Mouse (Mus musculus) testis, postnatal 10 days (tissue): ENCODE data around the gene Gtf3c1.
"Not testable (repeated sequence)": the region's sequence is repeated elsewhere in the genome, so short reads cannot be mapped to it uniquely, and the experiment has no call there.

ENCODE experiments used
- DNase-seq: peaks from one replicate; pipeline ENCODE4 v3.0.0; 2021; ENCODE audit warnings: low spot score

Gene Gtf3c1

GRCm38 (mm10) chr7:125707593-125708022, at the start of gene Gtf3c1, which contains the start of gene D430042O09Rik:
TSS of gene Gtf3c1 (minus strand) at chr7:125707780.
TSS of gene D430042O09Rik (plus strand) at chr7:125707888.
- DNase-seq: peak; percentile 100

DNA sequence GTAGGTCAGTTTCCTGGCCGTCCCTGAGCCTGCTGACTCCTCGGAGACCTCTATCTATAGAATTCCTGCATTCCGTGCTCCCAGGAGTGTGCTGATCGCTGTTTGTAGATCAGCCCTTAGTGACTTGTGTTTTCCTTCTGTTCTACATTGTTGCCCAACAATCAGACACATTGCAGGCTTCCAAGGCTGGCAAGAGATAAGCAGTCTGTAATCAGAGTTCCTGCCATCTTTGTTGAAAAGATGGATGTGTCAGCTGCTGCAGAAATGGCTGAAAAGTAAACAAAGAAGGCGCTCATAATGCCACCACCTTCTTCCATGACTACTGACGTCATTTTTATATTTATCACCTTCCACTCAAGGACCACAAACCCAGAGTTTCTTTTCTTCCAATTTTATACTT, 49.2 kb upstream of the Gtf3c1 start:
- DNase-seq: no peak

DNA sequence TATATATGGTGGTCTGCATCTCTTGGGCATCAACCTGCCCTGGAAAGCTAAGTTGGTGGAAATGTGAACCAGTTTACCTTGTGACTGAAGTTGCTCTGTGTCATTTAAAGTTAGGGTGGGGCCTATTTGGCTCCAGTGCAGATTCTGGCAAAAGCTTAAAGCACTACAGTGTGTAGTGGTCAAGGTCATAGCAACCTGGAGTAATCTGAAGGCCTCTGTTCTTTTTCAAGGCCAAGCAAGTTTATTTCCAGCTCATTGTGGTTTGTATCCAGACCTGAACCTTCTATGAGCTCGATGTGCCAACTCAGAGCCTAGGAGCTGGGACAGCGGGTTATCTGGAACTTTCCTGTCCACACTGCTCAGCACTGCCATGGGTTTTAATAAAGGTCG, 45.7 kb upstream of the Gtf3c1 start:
- DNase-seq: no peak

DNA sequence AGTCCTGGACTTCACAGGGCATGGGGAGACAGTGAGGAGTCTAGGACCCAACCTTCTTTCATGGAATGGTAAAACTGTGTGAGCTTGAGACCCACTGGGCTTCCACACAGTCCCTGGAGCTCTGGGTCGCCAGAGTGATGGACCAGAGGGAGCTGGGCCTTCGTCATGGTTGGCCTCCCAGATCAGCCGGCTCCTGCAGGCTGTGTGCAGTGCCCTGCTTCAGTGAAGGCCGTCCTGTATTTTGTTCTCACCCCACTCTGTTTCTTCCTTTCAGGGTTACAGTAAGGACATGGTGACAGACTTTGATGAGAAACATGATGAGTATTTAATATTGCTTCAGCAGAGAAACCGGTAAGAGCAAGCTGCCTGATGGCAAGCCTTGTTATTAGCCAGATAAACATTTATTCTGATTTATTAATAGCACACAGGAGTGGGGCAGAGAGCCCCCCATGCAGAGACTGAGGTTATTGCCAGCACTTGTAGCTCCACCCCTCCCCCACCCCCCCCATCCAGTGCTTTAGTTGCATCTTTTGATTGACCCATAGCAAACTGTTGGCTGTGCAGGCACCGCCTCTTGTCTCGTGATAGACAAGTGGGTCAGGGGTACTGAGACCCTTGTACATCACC, 45.2 kb upstream of the Gtf3c1 start:
- DNase-seq: no peak

DNA sequence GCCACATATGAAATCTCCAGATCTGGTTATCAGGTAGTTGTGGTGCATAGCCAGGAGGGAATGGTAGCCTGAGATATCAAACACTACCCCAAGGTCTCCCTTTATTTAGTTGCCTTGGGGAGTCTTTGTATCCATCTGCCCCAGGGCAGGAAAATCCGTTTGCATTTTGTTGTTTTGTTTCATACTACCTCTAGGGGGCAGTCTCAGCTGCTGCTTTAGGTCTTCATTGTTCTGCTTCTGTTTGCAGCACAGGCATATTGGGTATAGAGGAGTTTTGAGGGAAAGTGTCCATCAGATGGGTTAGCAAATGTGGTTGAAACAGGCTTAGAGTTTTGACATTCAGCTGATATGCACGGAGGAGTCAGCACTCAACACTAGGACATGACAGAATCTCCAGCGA, 40.6 kb upstream of the Gtf3c1 start:
- DNase-seq: no peak

DNA sequence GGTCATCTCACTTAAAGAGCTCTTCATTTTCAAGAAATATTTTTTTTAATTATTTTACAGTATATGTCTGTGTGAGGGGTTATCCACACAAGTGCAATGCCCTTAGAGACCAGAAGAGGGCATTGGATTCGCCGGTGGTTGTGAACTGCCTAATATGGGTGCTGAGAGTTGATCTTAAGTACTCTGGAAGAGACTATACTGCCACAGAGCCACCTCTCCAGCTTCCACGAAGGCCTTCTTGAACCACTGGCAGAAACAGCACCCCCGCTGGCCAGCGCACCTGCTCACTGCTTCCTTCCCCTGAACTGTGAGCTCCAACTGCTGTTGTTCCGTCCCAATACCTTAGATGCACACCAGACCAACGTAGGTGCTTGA, 39.7 kb upstream of the Gtf3c1 start:
- DNase-seq: no peak

DNA sequence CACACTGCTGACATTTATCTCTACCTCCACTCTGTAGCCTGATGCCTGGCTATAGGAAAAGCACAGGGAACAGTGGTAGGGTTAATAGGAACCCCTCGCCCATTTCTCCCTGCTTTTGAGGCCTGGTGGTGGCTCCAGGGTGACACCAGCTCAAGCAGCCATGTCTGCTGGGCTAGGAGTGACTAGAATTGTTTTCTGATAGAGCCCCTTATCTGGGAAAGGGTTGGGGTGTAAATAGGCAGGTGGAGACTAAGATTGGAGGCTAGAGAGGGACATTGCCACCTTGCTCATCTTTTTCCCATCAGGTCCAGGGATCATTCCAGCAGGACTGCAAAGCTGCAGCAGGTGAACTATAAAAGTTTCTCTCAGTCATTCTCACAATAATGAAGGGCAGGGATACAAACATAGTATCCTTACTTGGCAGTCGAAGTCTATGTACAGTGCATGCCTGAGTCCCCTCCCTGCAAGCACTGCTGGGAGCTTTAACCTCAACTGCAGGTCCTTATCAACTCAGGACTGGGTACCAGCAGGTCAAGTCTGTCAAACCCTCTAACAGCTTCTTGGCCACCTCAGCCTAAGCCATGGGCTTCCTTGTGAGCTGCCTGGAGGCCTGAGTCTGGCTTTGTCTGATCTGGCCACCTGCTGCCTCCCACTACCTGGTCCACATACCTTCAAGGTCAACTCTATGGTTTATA, 39.2 kb upstream of the Gtf3c1 start:
- no peak for DNase-seq

DNA sequence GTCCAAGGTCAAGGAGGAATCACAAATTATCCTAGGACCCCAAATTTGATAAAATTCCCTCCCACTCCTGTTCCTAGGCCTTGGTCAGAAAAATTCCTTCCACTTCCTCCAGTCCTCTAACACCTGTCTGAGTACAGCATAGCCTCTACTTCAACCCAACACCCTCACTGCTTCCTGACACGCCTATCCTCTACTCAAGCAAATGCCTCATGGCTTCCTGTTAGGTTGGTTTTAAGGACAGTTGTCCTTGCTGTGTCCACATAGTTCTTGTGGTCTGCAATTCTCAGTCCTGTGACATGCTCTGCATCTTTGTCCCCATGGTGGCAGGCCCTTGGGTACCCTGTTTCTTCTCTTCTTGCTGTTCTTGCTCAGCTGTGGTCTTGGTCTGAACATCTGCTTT, 37.2 kb upstream of the Gtf3c1 start:
- DNase-seq: no peak

GRCm38 (mm10) chr7:125741271-125741703, 33.7 kb upstream of the Gtf3c1 start:
- no peak for DNase-seq

GRCm38 (mm10) chr7:125740521-125740920, 32.9 kb upstream of the Gtf3c1 start:
- no peak for DNase-seq

DNA sequence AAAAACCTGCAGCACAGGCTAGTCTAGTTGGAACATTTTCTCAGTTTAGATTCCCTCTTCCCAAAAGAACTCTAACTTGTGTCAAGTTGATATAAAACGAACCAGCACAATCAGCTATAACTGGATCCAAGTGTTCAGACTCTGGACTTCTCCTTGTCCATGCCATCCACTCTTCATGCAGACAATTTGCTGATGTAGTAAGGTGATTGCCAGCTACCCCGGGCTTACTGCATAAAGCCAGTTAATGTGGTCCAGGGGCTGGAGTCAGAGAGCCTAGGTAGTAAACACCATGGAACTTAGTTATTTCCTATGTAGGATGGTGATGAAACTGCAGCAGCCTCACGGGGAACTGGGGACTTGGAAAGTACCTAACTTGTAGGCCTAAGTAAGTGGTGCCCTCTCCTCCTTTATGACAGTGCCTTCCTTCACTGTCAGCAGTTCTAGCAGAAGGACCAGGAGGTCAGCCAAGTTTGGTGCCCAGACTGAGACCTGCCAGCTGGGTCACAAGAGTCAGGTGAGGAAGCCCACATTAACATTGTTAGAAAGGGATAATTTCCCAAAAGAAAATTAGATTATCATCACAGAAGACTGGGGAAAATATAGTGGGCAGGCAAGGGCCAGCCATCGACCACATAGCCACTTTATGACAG, 28.9 kb upstream of the Gtf3c1 start:
- no peak for DNase-seq

DNA sequence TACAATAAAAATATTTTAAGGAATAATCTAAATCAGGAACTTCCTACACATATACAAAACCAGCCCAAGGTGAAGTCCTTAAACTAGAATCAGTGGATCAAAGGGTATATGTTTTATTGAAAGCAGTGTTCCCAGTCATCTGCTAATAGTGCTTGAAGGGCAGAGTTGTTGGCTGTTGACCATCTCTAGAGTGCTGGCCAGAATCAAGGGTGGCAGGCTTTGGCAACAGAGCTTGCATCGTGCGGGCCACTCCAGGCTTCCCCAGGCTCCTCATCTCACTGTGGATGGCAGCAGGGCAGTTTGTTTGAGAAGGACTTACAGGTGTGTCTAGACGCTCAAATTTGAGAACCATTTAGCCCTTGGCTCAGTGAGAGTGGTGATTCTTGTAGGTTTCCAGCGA, 26.2 kb upstream of the Gtf3c1 start:
- no peak for DNase-seq

DNA sequence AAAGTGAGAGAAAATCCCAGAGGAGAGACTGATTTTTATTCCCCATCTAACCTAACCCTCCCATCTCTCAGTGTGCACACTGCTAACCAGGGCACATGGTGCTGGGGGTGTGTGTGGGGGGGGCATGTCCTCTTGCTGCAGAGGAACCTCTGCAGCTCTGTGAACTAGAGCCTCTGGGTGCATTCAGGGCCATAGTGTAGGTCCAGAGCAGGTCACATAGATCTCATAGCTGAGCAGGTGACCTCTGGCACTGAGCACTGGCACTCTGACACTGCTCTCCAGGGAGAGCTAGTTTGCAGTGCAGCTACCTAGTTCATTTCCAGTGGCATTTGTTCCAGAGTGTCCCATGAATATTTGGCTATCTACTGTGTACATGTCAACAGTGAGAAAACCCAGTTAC, 24.1 kb upstream of the Gtf3c1 start:
- DNase-seq: no peak

DNA sequence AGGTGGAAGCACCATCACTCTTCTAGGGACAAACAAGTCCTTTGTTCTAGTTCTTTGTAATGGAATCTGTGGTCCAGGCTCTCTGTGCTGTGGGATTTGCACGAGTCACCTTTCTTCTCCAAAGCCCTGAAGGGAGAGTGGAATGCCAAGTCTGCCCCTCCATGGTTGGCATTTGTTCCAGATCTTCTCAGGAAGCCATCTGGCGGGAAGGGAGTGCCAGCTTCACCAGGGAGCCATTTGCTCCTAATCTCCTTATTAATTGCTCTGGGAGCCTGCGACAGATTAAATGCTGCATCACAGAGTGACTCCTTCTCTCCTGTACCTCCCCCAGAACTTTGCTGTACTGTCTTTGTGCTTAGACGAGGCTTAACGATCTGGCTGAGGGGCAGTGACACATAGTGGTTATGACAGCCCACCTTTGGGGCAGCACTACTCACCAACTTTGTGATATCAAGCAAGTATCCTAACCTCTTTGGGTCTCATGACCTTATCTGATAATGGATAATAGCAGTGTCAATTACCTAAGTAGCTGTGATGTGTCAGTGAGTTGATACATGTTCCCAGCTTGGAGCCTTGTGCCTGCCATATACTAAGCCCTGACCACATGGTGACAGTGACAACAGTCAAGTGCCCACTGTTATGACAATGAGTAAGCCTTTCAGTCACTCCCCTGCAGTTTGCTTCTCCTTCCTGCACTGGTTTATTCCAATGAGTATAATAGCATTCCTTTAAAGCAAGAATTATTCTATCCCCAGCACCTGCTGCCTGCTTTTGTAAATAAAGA, 15.8 kb upstream of the Gtf3c1 start:
- DNase-seq: no peak

- no peak for DNase-seq
Measured at GRCm38 (mm10) chr7:125722127-125722526, 14.5 kb upstream of the Gtf3c1 start.

- DNase-seq: no peak
Measured at GRCm38 (mm10) chr7:125721033-125721432, 13.5 kb upstream of the Gtf3c1 start.

GRCm38 (mm10) chr7:125720370-125720769, 12.8 kb upstream of the Gtf3c1 start:
- no peak for DNase-seq

- DNase-seq: no peak
Measured at GRCm38 (mm10) chr7:125717612-125718011, 10.0 kb upstream of the Gtf3c1 start.

DNA sequence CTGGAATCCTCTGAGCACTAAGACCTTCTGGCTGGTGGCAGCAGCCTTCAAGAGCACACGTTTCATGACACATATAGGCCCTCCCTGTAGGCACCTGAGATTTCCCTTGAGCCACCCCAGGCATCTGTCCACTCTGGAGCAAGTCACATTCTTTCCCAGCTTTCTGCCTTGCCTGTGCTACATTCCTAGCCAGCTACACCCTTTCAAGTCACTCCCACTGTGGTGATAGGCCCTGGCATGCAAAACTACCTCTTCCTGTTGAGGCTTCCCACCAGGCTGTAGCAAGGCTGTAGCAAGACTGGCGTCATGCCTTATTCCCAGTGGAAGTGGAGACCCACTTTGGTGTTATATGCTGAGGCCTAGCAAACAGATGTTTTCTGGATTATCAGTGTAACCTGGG, 9.1 kb upstream of the Gtf3c1 start:
- DNase-seq: no peak

GRCm38 (mm10) chr7:125714803-125715202, 7.2 kb upstream of the Gtf3c1 start:
- DNase-seq: no peak

DNA sequence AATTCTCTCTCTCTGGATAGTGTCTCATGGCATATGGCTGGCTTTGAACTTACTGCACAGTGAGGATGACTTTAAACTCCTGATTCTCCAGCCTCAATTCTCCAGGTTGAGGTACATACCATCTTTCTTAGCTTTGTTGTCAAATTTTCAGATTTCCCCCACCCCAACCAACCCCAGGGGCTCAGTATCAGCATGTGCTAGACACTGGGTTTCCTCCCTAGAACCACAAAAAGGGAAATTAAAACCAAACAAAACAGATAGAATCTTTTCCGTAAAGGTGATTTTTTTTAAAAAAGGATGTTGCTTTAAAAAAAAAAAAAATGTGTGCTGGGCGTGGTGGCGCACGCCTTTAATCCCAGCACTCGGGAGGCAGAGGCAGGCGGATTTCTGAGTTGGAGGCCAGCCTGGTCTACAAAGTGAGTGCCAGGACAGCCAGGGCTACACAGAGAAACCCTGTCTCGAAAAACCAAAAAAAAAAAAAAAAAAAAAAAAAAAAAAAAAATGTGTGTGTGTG, 6.0 kb upstream of the Gtf3c1 start:
- DNase-seq: not testable (repeated sequence)

DNA sequence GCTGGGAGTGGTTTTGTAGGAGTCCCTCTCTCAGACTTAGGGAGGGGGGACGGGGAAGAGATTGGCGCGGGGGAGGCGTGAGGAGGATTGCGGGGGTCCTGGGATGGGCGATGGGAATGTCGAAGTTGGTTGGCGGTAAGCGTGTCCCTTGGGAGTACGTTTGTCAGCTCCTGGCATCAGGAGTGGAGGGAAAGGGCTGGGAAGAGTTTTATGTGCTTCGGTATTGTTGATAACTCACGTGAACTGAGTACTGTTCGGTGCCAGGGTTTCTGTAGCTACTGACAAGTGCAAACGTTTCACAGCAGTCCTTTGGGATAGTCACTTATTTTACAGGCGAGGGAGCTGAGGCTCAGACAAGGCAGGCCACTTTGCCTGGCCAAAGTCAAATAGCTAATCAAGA, 520 bp upstream of the Gtf3c1 start:
- no peak for DNase-seq
